Mouse (Mus musculus) retina, adult 2 months (tissue): ENCODE measurements around the gene Bloc1s6.
A peak's percentile ranks its signal among the peaks of the same experiment; 100 is the strongest.

Source experiments
- DNase-seq: peaks from one replicate; pipeline ENCODE4 v3.0.0-alpha.2; 2012; ENCODE audit warnings: low read depth, low spot score

Gene Bloc1s6

DNA sequence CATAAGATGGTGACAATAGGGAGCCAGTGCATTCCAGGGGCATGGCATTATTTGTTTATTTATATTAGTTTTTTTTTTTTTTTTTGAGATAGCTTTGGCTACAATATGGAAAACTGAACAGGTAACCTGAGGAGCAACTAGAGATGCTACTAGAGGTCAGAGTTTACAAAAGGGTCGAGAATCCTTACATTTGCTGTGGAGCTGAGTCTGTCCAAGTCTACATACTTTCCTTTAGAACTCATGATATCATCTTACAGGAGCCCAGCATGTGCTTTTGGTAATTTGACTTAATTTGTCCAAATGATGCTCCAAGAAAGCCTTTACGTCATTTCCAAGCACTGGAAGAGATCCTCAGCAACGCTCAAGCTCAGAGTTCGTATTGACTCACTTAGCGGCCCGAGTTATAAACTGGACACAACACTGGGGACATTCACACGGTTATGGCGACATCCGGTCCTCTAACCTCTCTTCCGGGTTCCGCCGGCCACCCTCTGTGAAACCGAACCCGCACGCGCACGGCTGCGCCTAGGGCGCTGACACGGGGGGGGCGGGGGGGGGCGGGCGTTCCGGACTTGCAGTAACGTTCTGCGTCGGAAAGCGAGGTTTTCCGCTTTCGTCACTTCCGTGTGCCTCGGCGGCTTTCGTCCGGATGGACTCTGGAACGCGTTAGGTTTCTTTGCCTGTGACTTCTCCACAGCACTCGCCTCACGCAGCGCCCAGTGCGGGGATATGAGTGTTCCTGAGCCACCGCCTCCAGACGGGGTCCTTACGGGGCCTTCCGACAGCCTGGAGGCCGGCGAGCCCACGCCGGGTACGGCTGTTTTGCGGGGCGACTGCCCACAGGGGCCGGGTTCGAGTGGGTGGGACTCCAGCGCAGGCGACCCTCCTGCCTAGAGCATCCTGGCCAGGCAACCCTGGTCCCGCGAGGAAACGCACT lies at the start of gene Bloc1s6:
TSS of gene Bloc1s6 (plus strand) at position 610 of the 937 bp plus-strand sequence.
- peak; percentile 93 for DNase-seq

DNA sequence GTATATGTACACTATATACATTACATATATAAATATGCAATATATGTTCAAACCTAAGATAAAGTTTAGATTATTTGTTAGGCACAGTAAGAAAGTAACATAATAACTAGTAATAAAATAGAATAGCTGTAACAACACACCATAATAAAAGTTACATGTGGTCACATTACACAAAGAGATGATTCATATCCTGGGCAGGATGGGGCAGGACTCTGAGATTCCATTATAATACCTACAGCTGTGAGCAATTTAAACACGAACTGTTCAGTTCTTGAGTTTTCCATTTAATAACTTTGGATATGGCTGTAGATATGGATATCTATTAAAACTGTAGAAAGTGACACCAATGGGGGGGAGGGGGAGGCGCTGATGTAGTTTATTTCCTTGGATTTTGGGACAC lies 40.8 kb upstream of the Bloc1s6 start:
- no peak for DNase-seq

DNA sequence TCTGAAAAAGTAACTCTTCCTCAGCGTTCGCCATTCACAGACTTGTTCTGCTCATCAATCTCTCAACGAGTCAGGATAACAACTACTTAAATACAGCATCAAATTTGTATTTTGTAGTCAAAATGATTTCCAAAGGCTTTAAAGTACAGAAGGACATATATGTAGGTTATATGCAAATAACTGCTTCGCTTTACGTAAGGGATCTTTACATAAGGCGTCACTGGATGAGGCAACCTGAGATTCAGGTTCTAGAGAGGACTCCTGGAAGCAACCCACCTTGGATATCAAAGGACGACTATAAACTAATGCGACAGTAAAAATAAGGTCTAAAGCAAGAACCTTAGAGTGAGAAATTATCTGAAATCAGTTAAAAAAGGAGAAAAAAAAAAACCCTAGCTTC lies 37.3 kb upstream of the Bloc1s6 start:
- no peak for DNase-seq

DNA sequence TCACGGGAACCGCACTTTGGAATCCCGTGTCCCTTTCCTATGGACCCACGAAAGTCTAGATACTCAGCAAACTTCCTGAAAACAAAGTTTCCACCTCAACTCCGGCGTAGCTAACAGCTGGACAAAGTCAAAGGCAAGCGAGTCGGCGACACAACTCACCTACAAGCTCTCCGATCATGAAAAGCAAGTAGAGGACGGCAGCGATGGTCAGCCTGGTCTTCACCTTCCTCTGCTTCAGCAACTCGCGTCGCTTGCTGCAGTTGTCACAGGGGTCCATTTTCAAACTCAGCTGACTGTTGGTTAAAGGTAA lies 36.5 kb upstream of the Bloc1s6 start:
- DNase-seq: no peak

DNA sequence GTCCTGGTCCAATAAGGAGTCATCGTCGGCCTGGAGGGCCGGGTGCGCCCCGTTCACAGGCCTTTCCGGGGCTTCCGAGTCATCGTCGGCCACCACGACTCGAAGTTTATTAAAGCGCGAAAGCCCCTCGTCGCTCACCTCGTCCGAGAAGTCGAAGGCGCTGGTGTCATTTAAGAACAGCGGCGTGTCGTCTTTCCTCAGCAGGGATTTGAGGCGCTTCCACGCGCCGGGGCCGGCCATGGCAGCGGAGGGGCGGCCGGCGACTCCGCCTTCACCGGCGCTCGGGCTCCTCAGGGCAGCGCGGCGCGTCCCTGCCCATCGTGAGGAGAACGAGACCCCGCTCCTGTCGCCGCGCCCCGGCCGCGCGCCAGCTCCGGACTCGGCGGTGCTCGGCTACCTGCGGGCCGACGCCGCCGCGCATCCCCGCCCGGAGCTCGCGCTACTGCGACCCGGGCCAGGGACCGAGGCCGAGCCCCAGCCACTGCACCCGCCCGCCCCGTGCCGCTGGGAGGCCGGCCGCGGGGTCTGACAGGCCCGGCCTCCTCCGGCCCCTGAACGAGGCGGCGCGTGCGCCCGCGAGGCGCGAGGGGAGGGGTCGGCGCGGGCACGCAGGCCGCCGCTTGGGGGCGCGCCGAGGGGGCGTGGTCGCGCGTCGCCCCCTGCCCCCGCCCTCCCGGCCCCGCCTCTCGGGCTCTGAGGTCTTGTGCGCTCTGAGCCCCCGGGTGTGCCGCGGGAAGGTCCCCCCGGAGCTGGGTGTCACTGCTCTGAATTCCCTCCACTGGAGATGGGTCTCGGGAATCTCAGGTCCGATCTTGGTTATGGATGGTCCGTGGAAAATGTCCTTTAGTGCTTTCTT lies 35.9 kb upstream of the Bloc1s6 start, which contains the start of gene Slc30a4:
TSS of gene Slc30a4 (minus strand) at position 483 of the 856 bp plus-strand sequence.
- peak; percentile 71 for DNase-seq

DNA sequence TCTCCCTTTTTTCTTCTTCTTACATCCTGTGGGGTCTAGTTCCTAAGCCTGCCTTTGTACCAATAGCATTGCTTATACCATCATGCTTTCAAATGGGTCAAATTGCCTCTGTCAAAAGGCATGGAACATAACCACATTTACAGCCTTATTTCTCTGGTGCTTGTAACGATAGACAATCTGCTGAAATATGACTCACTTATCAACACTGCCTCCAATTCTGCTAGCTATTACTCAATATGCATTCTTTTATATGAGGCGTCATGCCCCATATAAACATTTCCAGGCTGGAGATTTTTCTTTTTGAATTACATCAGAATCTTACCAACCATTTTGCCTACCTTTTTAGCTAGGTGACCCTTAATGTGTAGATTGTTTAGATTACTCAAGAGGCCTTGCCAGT lies 33.7 kb upstream of the Bloc1s6 start:
- DNase-seq: no peak

DNA sequence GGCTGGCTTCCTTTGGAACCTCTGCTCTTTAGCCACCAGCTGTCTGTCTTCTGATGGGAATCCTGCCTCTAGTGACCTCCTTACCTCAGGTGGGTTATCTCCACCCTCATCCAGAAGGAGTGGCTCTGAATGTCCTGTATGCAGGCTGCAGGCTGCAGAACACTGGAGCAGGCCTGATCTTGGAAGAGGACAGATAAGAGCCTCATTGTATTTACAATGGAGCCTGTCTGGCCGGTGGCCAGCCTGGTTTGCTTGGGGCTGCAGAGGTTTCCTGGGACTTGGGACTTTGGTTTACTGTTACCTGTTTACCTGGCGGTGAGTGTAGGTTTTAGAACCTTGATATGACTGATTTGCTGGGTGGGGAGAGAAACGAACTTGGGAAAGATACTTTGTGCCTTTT lies 30.2 kb upstream of the Bloc1s6 start:
- no peak for DNase-seq

DNA sequence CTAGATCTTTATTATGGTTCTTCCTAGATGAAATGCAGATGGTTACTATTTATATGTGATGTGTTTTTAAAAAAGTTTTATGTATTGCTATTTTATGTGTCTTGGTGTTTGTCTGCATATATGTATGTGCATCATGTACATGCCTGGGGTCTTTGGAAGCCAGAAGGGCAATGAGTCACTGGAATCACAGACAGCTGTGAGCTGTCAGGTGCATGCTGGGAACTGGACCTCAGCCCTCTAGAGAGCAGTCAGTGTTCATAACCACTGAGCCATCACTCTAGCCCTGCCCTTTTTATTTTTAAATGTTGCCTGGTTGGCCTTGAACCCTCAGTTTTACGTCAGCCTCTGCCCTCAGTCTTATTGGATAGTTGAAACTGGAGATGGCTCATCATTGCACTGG lies 29.1 kb upstream of the Bloc1s6 start:
- no peak for DNase-seq

DNA sequence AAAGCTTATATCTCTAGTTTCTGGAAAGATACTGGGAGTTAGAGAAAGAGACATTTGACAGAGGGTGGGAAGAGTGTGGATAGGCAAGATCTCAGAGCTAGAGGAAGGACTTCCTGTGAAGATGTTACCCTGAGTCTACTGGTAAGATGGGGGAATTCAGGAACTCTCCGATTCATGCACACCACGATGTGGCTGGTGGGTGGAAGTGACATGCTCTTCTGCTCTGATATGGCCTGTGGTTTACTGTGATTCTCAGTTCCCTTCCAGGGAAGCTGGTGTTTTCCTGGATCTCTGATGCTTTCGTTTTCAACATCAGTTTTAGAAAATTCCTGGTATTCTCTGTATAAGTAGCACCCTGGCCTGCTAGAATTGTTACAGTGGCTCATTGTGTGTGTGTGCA lies 26.4 kb upstream of the Bloc1s6 start:
- DNase-seq: no peak

DNA sequence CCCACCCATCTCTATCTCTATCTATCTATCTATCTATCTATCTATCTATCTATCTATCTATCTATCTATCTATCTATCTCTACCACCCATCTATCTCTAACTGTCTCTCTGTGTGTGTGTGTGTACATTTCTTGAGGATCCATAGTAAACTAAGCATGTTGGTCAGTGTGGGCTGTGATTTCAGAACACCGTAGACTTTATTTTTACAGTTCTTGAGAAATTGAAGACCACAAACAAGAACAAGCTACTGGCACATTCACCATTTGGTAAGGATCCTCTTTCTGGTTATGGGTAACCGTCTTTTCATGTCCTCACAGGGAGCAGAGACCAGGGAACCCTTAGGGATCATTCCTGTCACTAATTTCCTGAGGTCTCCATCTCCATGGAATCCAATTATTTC lies 25.5 kb upstream of the Bloc1s6 start:
- no peak for DNase-seq

DNA sequence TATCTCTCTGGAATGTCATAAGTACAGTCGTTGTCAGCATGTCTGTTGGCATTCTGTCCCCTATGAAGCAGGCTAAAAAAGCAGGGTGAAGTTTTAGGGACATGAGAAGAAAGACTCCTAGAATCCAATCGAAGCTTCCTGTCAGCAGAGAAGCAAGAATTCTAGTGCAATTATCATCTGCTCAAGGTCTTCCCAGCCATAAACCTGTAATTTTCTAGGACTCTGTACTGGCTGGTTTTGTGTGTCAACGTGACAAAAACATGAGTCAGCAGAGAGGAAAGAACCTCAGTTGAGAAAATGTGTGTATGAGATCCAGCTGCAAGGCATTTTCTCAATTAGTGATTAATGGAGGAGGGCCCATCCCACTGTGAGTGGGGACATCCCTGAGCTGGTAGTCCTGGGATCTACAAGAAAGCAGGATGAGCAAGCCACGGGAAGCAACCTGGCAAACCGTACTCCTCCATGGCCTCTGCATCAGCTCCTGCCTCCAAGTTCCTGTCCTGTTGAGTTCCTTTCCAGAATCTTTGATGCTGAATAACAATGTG lies 23.1 kb upstream of the Bloc1s6 start:
- no peak for DNase-seq

DNA sequence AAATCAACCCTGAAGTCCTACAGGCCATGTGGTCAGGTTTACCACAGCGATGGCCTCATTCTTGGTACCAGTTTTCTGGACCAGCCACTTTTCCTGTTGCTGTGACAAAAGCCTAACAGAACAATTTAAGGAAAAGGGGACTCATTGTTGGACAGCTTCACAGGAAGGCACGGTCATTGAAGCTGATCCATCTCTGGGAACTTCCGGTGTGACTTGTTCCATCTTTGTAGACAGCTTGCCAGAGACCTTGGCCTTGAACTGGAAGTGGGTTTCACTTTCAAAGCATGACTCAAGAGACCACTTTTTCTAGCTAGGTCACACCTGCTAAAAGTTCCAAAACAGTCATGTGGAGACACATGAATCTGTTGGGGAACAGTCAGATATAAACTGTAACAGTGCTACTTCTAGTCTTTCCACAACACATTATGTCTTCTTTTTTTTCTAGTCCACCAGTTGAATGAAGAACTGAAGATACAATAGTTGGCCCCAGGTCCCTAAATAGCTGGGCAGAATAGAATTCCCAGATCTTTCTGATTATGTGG lies 21.9 kb upstream of the Bloc1s6 start:
- DNase-seq: no peak

DNA sequence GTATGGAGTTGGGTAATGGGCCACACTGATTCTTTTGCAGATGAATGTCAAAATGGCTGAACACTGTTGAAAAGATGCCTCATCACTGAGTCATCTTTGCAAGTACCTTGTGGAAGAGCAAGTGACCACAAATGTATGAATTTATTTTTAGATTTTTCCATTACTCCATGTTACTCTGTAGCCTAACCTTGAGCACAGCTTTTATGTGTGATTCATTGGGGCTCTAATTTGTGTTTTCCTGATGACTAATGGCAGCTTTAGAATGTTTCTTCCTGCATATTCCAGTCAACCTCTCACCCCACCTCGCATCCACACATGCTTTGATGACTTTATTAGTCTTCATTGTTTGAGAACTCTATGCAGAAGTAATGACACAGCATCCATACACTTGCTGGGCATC lies 19.1 kb upstream of the Bloc1s6 start:
- no peak for DNase-seq

DNA sequence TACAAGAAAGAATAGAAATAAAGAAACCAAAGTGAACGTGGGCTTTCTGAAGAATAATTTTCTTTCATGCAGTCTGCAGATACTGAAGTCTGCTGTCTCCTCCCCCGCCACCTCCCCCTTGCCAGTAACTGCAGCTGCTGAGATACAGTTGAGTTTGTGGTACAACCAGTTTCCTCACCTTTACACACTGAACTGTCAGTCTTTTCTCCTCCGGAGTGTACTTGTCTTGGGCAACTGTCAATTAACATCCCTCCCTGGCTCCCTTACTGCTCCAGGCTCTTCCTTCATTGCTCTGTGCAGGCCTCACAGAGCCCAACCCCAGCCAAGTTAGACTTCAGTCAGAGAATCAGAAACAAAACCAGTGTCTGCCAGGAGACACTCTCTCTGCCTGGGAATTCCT lies 17.7 kb upstream of the Bloc1s6 start:
- no peak for DNase-seq

DNA sequence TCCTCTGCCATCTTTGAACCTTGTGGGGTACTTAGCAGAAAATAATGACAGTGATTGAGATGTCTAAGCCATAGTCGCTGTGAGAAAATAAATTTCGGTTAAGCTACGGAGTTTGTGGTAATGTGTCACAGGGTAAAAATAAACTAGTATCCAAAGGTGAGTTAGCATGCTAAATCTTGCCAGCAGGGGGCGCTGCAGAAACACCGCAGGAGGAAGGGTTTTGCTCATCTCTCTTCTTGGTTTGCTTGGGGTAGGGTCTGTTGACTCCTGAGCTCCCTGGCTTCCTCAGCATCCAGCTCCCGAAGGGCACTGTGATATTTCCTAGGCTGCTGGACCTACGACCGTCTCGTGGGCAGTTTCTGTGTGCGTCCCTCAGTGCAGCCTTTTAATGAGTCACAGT lies 12.7 kb upstream of the Bloc1s6 start:
- no peak for DNase-seq

DNA sequence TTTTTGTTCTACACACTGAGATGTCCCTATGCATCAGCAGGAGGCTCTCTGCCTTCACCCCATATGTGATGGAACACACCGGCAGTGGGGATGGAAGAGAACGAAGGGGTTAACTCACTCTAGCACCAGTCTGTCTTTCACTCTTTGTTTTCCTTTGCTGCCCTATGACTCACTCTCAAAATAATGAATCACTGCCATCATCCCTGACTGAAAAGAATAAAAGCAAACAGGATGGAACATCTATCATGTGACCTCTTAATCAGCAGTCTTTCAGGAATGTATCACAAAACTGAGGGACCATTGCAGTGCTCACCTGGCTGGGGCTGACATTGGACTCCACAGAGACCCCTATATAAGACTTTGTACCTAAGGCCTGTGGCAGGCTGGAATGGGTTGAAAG lies 6.8 kb upstream of the Bloc1s6 start:
- DNase-seq: no peak

DNA sequence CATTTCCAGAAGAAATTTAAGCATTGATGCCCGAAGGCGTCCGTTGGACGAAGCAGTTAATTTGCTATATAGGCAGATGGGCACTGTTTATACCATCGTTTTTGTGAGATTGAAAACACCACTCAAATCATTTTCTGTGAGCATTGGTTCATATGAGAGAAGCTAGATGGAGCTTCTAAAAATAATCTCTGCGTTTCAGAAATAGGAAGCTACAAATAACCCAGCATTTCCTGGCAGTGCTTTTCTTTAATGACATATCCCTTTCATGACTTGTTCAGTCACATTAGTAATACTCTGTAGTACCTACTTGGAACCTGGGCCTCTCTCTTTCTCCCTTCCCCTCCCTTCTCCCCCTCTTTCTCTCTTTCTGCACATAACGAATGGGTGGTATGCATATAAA lies 720 bp downstream of the Bloc1s6 start:
- DNase-seq: no peak

DNA sequence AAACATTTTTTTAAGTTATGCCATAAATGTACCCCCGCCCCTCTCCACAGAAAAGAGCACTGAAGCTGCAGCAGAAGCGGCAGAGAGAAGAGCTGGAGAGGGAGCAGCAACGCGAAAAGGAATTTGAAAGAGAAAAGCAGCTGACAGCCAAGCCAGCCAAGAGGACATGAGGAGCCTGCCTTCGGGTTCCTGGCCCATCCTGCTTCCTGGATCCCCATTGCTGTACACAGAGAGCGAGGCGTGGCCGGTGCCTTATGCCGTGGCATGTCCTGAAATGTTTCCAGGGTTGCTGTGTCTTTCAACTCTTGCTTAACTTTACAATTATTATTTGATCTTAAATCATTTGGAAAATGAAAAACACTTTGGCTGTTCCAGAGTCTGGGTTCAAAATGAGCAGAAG lies 8.2 kb downstream of the Bloc1s6 start:
- DNase-seq: no peak

DNA sequence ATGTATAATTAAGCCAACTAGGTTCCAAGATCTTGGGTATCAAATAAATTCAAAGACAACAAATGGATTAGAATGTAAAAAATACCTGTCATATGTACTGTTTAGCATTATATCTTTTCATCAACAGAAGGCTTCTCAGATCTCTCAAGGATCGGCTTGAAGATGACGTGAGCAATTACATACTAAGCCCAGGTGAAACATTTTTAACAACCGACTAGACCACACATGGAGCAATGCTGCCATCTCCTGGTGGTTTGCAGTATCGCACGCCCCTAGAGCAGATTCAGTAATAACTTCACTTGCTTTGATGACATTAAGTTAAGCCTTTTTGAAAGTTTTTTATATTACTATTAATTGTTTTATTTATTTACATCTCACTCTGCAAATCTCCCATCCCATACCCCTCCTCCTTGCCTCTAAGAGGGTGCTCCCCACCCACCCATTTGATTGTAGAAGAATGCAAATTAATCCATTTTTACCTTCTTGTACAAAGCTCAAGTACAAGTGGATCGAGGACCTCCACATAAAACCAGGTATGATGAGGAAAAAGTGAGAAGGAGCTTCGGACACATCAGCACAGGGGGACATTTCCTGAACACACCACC lies 15.5 kb downstream of the Bloc1s6 start:
- peak; percentile 45 for DNase-seq

DNA sequence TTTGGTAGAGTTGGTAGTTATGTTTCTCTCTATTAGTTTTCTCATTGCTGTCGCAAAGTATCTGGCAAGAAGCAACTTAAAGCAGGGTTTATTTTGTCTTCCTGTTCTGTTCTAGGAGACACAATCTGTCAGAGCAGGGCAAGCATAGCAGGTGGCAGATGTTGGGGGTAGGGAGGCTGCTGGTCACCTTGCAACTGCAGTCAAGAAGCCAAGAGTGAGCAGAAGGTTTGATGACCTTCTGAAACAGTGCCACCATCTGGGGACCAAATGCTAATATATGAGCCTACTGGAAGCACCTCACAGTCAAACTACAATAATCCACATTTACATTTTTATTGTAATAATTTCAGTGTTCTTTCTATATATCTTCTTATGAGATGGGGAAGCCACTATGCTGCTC lies 21.5 kb downstream of the Bloc1s6 start:
- DNase-seq: no peak

DNA sequence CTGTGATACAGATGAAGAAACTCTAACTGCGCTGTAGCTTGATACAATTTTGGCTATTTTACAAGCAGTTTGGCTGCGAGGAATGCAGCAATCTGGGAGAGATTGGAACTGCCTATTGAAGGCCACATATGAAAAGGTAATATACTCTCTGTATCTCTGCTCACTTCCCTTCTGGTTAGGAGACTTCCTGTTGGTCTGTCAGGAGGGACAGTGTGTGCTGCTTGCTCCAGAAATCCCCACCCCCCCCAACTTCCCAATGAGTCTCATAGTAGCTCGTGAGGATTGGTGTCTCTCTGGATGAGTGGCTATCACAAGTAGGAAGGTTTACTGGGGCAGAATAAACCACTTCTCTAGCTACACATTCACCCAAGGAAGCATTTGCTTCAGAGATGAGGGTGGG lies 24.7 kb downstream of the Bloc1s6 start:
- no peak for DNase-seq

DNA sequence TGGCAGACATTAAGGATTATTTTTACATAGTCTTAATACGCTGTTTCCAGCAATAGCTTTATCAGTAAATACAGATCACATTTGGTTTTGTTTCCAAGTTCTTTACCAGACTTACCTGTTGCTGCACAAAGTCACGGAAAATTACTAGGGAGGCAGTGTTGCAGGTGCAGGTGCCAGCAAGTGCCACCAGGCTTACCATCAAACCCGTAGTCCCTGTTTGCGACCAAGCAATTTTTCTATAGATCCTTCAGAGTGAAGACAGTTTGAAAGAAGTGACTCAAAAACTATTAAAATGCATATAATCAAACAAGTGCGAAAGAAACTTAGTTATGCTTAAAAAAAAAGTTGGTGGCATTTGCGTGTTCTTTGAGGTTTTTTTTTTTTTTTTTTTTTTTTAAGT lies 26.2 kb downstream of the Bloc1s6 start:
- DNase-seq: no peak
